Comparison of ENCODE assay signal across 26 mouse cellular contexts in the genomic region with DNA sequence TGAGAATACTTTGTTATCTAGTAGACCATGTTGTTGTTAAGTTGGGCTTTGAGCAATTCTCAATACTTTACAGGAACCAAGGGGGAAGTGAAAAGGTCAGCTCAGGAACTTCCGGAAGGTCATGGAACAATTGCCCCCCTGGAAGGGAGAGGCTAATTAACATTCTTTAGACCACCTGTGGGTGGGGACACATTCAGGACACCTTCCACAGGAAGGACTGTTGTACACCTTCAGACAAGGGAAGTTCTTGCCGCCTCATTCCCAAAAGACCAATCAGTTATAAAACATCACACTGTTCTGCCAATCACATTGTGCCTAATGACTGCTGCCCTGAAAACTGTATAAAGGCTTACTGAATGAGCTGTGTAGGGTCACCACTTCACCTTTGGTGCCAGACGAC.
"Had no signal": no experiment of that assay in that cellular context is flagged by ENCODE, and none has a peak within 500 bp of the region (broad histone marks: within the 10 kb centered on the region; RNA-seq: fewer than 3 reads in every experiment).

No protein-coding gene starts in this region.

- H3K9me3 ChIP-seq: heart, embryonic 13.5 days; heart, embryonic 15.5 days; hindbrain, embryonic 13.5 days; hindbrain, embryonic 15.5 days; kidney, embryonic 15.5 days; limb, embryonic 13.5 days; limb, embryonic 15.5 days; liver, embryonic 12.5 days had no signal

- H3K4me1 ChIP-seq: heart, embryonic 13.5 days; heart, embryonic 15.5 days; hindbrain, embryonic 13.5 days; hindbrain, embryonic 15.5 days; kidney, embryonic 15.5 days; limb, embryonic 13.5 days; limb, embryonic 15.5 days; liver, embryonic 12.5 days had no signal

- H3K27ac ChIP-seq: heart, adult 2 months; heart, embryonic 13.5 days; heart, embryonic 15.5 days; hindbrain, embryonic 13.5 days; hindbrain, embryonic 15.5 days; hindbrain, postnatal 0 days; kidney, embryonic 15.5 days; kidney, postnatal 0 days; limb, embryonic 13.5 days; limb, embryonic 15.5 days; liver, embryonic 12.5 days; liver, embryonic 14.5 days had no signal

- DNase-seq: gastrocnemius, postnatal 14 days; gastrocnemius, postnatal 36 days; heart, adult 11 months; heart, adult 2 months; heart, postnatal 14 days; heart, postnatal 36 days; kidney, adult 11 months; kidney, adult 2 months; kidney, adult 9 months; kidney, postnatal 14 days; kidney, postnatal 4 days; layer of hippocampus, adult 9-11 months; layer of hippocampus, postnatal 36 days; left cerebral cortex, postnatal 4 days had no signal

- ATAC-seq: hindbrain, postnatal 0 days; intestine, embryonic 16.5 days; liver, embryonic 12.5 days had no signal

- H3K9ac ChIP-seq: heart, embryonic 13.5 days; heart, embryonic 15.5 days; hindbrain, embryonic 13.5 days; hindbrain, embryonic 15.5 days; kidney, embryonic 15.5 days; limb, embryonic 13.5 days; limb, embryonic 15.5 days; liver, embryonic 12.5 days; liver, embryonic 14.5 days had no signal

- H3K4me3 ChIP-seq: heart, adult 2 months; heart, embryonic 13.5 days; heart, embryonic 15.5 days; hindbrain, embryonic 13.5 days; hindbrain, embryonic 15.5 days; kidney, embryonic 15.5 days; limb, embryonic 13.5 days; limb, embryonic 15.5 days; liver, embryonic 12.5 days had no signal

- H3K36me3 ChIP-seq: heart, embryonic 13.5 days; heart, embryonic 15.5 days; hindbrain, embryonic 13.5 days; hindbrain, embryonic 15.5 days; kidney, embryonic 15.5 days; limb, embryonic 13.5 days; limb, embryonic 15.5 days; liver, embryonic 12.5 days had no signal

- H3K27me3 ChIP-seq: heart, embryonic 13.5 days; heart, embryonic 15.5 days; hindbrain, embryonic 13.5 days; hindbrain, embryonic 15.5 days; kidney, embryonic 15.5 days; limb, embryonic 13.5 days; limb, embryonic 15.5 days; liver, embryonic 12.5 days had no signal
